Mouse (Mus musculus) neutrophil, adult 5-6 weeks (primary cell): ENCODE results near the gene Gabbr2. TPM values are rescaled to one million over a fixed set of nuclear protein-coding genes. Genes with fewer than 3 reads are reported as not detected.

ENCODE experiments used
- ATAC-seq: fragments of 151-379, 151-347 bp; 2 replicates; pipeline ENCODE4 v1.8.0; 2017; ENCODE audit warnings: mild to moderate bottlenecking, moderate TSS enrichment; ENCODE audit not compliant: insufficient number of reproducible peaks, poor library complexity, low FRiP score, severe bottlenecking; ENCODE audit errors: extremely low read depth
- total RNA-seq: library from RNA; stranded (forward); fragments of 200-1000 nt; gene quantifications from 2 replicates; pipeline ENCODE4 v1.2.3, GENCODE M21; 2017

The Gabbr2 gene
- total RNA-seq, 1 experiment from 2014 or later: not detected

GRCm38 (mm10) chr4:46844567-46844966 lies 147.1 kb downstream of the Gabbr2 start:
- no peak for ATAC-seq

GRCm38 (mm10) chr4:46842596-46842995 lies 149.1 kb downstream of the Gabbr2 start:
- no peak for ATAC-seq

GRCm38 (mm10) chr4:46840146-46840545 lies 151.5 kb downstream of the Gabbr2 start:
- no peak for ATAC-seq

GRCm38 (mm10) chr4:46837362-46837761 lies 154.3 kb downstream of the Gabbr2 start:
- ATAC-seq: no peak

- no peak for ATAC-seq
These were observed 155.6 kb downstream of the Gabbr2 start for GRCm38 (mm10) chr4:46836065-46836464.

GRCm38 (mm10) chr4:46835064-46835463 lies 156.6 kb downstream of the Gabbr2 start:
- ATAC-seq: no peak

GRCm38 (mm10) chr4:46832834-46833544 lies 158.7 kb downstream of the Gabbr2 start:
- no peak for ATAC-seq

- no peak for ATAC-seq
These were observed 162.0 kb downstream of the Gabbr2 start for GRCm38 (mm10) chr4:46829656-46830055.

GRCm38 (mm10) chr4:46828141-46828571 lies 163.5 kb downstream of the Gabbr2 start:
- ATAC-seq: no peak

- ATAC-seq: no peak
These were observed 164.2 kb downstream of the Gabbr2 start for GRCm38 (mm10) chr4:46827471-46827870.

- ATAC-seq: no peak
These were observed 165.7 kb downstream of the Gabbr2 start for GRCm38 (mm10) chr4:46825846-46826529.

- no peak for ATAC-seq
These were observed 167.9 kb downstream of the Gabbr2 start for GRCm38 (mm10) chr4:46823738-46824137.

- ATAC-seq: no peak
These were observed 170.0 kb downstream of the Gabbr2 start for GRCm38 (mm10) chr4:46821709-46822108.

- ATAC-seq: no peak
These were observed 176.7 kb downstream of the Gabbr2 start for GRCm38 (mm10) chr4:46814954-46815353.

GRCm38 (mm10) chr4:46814236-46814635 lies 177.4 kb downstream of the Gabbr2 start:
- no peak for ATAC-seq

GRCm38 (mm10) chr4:46811165-46811564 lies 180.5 kb downstream of the Gabbr2 start:
- no peak for ATAC-seq

GRCm38 (mm10) chr4:46806876-46807275 lies 184.8 kb downstream of the Gabbr2 start:
- ATAC-seq: no peak

GRCm38 (mm10) chr4:46805910-46806309 lies 185.8 kb downstream of the Gabbr2 start:
- no peak for ATAC-seq

GRCm38 (mm10) chr4:46802386-46802785 lies 189.3 kb downstream of the Gabbr2 start:
- ATAC-seq: no peak

GRCm38 (mm10) chr4:46799904-46800303 lies 191.8 kb downstream of the Gabbr2 start:
- ATAC-seq: no peak
